Mouse (Mus musculus): Measurements from ENCODE around the gene Cacna1g.

GRCm38 (mm10) chr11:94495415-94495814 is 21.4 kb upstream of the Cacna1g start:
- TF ChIP-seq CTCF (IDR thresholded peaks at IDR 0.05; ENCODE audit: borderline replicate concordance, control insufficient read depth, extremely low read depth, insufficient read depth, low read length, poor library complexity): no peak
- TF ChIP-seq POLR2A (IDR thresholded peaks at IDR 0.05; ENCODE audit: control insufficient read depth, extremely low read depth, insufficient read depth, low read length, poor library complexity): no peak

Measured in thymus, adult 2 months (tissue).